Mouse (Mus musculus) layer of hippocampus, adult 9-11 months (tissue): ENCODE measurements around the gene Hspb11.

Experiments
- DNase-seq: peaks from one replicate; pipeline ENCODE4 v3.0.0; 2022

Gene Hspb11

GRCm38 (mm10) chr4:107318646-107319045 is 65.3 kb downstream of the Hspb11 start:
- no peak for DNase-seq

- DNase-seq: no peak
These were observed 67.6 kb downstream of the Hspb11 start for GRCm38 (mm10) chr4:107321041-107321440.

GRCm38 (mm10) chr4:107323113-107323512 is 69.7 kb downstream of the Hspb11 start:
- DNase-seq: no peak

GRCm38 (mm10) chr4:107328530-107328929 is 75.1 kb downstream of the Hspb11 start:
- DNase-seq: no peak
